Mouse (Mus musculus) thymus, postnatal 36 days (tissue): ENCODE data around the gene Naa30.
"Not testable (repeated sequence)": the region's sequence is repeated elsewhere in the genome, so short reads cannot be mapped to it uniquely, and the experiment has no call there.

Experiments used
- DNase-seq, 2 experiments: peaks; one replicate each; pipeline ENCODE4 v3.0.0; 2022; ENCODE audit warnings: mixed read lengths in 2 of 2

Gene Naa30

DNA sequence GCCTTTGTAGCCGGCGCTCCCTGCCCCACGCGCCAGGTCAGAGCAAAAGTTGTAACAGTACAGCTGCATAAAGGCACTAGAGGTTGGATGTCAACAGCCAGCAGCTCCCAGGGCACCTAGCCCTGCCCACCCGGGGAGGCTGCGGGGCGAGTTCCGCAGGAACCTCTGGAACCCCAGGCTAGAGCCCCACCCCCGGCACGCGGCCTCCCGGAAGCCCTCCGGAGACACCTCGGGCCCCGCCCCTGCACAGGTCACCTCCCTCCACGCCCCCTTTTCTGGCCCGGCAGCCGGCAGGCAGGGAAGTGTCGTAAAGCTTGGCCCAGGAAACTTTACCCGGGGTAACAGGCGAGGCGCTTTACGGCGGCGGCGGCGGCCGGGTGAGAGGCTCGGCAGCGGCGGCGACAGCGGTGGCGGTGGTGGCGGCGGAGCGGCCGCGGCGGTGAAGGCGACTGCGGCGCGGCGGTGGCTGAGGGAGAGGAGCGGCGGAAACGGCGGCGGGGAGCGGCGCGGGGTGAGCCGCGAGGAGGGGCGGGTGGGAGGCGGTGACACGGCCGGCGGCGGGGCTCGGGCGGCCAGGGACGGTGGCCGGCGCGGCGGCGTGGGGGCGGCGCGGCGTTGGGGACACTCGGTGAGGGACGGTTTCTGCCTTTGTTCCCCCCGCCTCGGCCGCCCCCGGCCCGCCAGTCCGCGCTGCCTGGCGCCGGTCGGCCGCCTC lies at the start of gene Naa30:
Gene Naa30, plus strand, starts transcription at position 360 of the 715 bp plus-strand sequence.
- DNase-seq: peak; percentile 99 to 100

DNA sequence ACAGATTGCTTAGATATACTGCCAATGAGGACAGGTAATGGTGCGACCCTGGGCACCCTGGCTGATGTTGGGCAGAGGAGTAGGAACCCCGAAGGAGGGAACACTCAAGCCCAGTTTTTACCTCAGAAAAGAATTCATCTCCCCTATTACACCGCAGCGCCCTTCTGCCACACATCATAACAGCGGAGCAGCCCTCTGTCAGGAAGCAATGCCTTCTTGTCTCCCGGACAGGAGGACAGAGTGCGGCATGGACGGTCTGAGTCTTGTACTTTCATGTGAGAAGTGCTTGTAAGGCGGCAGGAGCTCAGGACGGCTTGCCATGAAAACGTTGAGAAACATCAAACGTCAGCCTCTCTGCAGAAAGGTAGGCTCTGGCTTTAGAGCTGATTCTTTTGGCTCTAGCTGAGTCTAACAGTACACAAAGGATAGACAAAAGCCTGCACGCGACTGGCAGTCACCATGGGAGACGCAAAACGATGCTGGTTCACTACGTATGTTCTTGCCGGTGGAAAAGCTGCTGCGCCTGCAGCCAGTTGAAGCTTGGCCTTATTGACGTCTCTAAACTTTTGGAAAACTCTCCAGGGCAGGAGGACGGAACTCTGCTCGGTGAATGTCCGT lies 44.8 kb upstream of the Naa30 start:
- no peak for DNase-seq

DNA sequence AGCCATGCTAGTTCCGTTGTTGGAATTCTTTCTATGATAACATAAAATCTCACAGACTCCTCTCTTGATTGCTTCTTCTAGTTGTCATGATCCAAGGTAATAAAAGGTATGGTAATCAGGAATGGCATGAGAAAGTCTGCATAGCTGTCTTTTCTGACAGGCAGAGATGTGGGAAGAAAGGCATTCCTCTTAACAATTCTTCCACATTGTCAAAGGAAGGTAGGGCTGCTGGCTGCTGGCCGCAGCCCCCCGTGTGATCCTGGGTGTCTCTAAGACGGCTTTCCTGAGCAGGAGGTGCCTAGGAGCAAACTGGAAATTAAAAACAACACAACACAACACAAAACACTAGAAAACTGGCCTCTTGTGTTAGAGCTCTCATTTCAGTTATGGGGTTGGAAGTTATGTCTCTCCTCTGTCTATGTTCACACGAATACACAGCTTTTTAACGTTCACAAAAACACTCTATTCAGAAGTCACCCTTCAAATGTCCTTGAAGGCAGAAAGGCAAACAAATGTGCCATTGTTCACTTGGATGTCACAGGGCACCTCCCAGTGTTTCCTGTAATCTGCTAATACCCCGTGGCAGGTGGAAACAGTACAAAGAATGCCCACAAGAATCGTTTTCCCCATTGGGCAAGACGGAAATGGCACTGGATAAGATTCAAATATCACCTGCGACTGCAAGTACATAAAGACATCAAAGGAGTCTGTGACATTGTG lies 43.3 kb upstream of the Naa30 start:
- no peak for DNase-seq

DNA sequence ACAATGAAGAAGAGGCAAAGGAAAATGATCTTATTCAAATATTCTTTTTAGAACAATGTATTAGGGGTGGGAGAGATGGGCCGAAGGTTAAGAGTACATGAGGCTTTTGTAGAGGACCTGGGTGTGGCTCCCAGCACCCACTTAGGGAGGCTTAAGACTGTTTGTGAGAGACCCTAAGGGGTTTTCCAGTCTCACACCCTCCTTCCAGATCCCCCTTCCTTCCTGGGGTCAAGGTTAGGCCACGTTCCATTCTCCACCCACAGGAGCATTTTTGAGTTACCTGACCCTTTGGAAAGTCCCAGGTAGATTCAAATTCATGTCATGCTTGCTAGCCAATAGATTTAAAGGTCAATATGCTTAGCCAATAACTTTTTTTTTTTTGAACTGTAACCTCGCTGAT lies 39.6 kb upstream of the Naa30 start:
- DNase-seq: no peak

DNA sequence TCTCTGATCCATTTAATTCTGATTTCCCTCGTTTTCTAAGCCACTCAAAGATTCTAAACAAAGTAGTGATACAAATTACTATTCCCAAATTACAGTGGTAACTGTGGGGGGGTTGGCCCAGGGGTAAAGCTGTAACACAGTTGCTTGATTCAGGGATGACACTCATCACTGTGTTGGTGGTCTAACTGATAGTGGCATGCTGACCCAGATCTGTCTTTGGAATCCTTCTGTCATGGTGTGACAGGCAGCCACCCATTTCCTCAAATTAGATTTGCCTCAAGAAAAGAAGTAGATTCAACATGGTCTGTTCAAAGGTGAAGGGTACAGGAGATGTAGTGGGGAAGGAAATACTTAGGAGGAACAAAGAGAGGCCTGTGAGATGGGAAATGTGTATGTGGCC lies 33.9 kb upstream of the Naa30 start:
- DNase-seq: no peak

DNA sequence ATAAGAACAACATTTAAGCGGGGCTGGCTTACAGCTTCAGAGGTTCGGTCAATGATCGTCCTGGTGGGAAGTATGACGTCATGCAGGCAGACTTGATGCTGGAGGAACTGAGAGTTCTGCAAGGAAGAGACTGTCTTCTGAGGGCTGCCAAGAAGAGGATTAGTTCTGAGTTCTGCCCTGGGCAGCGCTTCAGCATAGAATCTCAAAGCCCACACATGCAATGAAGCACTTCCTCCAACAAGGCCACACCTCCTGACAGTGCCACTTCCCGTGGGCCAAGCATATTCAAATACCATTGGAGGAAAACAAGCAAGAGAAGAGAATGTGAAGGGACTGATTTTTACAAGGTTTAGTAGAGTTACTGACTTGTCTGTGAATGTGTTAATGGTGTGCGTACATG lies 31.3 kb upstream of the Naa30 start:
- no peak for DNase-seq

DNA sequence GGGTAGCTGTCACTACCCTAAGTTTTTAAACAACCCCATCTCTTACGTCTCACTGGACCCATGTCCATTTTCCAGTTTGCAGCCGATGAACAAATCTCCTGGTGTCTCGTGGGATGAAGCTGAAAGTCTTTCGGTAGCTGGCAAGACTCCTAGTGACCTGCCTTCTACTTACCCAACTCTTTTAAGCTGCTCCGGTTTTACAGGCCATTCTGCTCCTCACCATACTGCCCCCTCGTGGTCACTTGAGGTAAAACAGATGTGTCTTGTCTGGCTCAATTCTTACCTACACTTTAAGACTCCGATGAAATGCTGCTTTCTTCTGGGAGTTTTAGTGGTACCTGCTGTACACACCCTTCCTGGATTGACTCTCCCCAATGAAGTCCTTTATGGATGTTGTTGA lies 18.2 kb upstream of the Naa30 start:
- DNase-seq: peak; percentile 58 to 71

DNA sequence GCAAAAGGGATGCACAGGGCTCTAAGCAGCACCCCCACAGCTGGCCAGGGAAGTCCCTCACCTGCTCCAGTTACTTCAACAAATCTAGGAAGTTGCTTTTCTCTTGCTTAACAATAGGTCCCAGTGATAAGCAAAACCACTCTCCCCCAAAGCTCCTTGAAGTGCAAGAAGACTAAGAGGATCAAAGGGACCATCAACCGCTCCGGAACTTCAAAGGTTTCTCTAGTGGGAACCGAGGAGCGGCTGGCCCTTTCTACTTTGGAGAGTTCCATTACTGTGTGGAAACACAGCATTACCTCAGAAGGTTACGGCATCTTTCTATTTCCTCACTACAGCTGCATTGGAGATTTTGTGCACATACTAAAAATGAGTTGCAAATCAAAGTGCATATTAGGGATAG lies 16.5 kb upstream of the Naa30 start:
- peak; percentile 22 to 37 for DNase-seq

DNA sequence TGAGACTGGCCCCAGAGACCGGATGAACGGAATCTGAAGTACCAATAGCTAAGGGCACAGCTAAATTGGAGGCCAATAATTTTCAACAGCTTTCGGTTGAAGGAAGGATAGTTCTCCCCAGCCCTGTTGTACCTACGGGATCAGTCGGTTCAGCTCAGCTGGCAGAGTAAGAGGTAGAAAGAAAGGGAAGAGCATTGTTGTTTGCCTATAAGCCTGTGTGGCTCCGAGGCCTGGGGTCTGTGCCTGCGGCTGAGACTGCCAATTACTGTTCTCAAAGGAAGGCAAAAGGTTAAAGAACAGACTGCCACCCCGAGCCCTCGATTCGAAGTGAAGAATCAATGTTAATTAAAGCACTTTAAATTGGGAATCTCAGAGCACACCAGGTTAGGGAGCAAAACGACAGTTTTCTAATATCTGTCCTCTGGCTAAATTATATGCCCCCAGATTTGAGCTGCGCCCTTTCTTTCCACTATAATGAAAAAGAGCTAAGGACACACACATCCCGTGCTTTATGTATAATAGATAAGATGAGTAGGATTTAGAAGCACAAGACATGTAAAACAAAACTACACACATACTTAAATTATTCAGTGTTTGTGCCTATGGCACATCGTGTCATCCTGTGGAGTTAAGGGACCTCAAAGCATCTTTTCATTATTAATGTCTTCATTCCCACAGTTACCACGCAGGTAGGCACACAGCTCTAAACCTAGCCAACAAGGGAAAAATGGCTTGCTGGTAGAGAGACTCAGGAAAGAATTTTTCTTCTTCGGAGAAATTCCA lies 13.7 kb upstream of the Naa30 start:
- DNase-seq: no peak

DNA sequence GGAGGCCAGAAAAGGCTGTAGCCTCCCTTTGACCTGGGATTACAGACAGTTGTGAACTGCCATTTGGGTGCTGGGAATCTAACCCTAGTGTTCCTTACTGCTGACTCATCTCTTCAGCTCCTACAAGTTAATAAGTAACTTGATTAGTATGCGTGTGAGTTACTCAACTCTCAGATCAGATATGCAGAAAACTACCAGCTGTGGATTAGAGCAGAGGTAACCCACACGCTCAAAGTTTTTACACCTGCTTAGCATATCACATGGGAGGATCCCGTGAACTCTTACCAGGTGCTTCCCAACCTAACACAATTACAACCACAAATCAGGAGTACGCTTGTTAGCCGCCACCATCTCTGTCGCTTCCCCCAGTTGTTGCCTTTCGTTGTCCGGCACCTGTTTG lies 740 bp upstream of the Naa30 start:
- no peak for DNase-seq

DNA sequence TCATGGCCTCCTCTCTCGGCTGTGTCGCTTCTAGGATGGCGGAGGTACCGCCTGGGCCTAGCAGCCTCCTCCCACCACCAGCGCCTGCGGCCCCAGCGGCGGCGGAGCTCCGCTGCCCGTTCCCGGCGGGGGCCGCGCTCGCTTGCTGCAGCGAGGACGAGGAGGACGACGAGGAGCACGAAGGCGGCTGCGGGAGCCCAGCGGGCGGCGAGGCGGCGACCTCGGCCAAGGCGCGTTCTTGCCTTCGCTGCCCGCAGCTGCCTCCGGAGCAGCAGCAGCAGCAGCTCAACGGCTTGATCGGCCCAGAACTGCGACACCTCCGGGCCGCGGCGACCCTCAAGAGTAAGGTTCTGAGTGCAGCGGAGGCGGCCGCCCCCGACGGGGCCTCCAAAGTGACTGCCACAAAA lies 559 bp downstream of the Naa30 start:
- peak; percentile 65 to 74 for DNase-seq

DNA sequence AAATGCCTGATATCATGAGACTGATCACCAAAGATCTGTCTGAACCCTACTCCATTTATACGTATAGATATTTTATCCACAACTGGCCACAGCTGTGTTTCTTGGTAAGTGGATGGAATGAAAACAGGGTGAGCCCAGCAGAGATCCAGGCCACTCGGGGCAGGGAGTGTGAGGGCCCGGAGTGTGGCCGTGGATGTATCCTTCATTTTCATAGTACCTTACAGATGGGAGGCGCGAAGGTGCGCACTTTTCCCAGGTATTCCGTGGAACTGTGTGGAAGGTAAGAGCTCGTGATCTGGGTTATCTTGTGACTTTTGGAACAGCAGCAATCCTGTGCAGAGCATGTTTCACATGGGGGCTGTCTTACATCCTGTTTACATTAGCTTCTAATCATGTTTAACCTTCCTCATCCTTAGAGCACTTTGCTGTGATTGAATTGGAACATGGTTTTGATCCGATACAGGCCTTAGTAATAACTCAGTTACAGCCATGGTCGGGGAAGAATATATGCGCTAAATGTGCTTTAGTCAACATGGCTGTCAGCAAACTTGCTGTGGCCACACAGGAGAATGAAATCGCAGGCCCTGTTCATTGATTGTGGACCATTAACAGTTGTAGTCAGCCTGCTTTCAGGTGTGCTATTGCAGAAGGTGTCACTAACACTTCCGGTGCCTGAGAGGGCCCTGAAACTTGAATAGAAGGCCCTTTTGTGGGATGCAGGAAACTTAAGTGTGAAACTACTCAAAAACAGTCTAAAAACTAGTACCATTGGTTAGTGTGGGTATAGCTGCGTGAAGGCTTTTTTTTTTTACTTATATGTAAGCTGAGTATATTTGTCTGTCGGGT lies 1.5 kb downstream of the Naa30 start:
- peak in 1 of 2 experiments; percentile 13 for DNase-seq

DNA sequence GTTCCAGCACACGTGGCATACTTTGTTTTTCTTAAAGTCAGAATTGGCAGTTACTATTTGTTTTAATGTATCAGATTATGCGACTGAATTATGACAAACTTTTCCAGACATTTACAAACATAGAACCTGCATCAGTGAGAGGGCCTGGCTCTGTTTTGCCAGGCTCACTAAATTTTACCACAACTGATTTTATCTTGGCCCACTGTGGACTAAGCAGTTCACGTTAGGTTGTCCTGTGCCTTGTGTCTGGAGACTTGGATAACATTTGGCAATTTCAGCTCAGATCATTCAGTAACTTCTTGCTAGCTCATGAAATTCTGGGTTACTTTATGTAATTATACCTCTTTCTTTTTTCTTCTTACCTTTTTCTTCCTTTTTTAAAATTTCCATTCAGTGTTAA lies 7.7 kb downstream of the Naa30 start:
- DNase-seq: no peak

DNA sequence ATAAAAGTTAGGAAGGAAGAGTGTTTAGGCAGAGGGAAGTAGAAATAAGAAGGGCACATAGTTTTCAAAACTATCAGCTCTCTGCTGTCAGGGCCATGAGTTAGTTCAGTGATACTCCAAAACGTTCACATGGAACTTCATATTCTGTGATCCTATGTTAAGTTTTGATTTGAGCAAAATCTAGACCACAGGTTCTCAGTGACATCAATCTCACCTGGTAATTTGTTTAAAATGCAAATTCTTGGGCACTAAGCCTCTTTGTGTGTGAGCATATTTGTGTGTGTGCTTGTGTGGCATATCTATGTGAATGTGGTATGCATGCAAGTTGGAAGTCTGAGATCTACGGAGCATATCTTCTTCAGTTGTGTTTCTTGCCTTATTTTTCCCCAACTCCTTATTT lies 14.2 kb downstream of the Naa30 start:
- no peak for DNase-seq

DNA sequence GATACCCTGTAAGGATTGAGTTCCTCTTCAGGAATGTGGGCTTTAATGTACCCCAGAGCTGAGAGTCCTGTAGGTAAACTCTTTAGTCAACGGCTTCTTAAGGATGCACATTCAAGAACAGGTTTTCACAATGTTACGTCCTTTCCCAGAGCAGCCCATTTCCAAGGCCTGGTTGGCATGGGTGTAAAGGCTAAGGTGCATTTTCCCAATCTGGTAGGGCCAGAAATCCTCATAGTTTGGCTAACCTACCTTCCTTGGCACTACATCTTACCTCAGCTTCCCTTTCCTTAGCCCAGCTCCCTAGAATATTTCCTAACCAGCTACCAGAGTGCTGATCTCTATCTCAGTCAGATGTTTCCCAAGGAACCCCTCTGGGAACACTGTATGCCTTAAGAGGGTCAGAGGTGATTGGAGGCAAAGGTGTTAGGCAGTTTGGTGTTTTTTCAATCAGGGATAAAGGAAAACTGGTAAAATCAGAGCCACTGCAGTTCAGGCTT lies 25.1 kb downstream of the Naa30 start:
- no peak for DNase-seq

DNA sequence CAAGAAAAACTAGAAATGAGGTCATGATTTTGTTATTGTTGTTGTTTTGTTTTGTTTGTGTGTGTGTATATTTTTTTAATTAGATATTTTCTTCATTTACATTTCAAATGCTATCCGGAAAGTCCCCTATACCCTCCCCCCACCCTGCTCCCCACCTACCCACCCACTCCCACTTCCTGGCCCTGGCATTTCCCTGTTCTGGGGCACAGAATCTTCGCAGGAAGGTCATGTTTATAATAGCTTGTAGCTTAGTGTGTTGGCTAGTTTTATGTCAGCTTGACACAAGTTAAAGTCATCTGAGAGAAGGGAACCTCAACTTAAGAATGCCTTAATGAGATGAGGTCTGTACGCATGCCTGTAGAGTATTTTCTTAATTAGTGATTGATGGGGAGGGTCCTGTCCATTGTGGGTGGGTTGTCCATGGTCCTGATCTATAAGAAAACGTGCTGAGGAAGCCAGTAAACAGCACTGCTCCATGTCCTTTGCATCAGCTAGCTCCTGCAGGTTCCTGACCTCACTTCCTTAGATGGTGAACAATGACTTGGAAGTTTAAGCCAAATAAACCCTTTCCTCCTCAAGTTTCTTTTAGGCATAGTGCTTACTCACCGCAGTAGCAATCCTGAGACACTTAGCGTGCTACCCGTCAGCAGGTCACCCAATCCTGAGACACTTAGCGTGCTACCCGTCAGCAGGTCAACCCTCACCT lies 29.2 kb downstream of the Naa30 start:
- DNase-seq: no peak

DNA sequence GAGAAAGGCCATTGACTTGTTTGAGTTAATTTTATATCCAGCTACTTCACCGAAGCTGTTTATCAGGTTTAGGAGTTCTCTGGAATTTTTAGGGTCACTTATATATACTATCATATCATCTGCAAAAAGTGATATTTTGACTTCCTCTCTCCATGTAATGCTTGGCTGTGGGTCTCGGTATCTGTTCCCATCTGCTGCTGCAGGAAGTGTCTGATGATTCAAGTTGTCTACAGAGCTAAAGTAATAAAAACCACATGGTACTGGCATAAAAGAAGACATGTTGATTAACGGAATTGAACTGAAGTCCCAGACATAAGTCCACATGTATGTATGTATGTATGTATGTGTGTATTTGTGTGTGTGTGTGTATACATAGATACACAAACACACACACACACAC lies 38.2 kb downstream of the Naa30 start:
- not testable (repeated sequence) for DNase-seq

DNA sequence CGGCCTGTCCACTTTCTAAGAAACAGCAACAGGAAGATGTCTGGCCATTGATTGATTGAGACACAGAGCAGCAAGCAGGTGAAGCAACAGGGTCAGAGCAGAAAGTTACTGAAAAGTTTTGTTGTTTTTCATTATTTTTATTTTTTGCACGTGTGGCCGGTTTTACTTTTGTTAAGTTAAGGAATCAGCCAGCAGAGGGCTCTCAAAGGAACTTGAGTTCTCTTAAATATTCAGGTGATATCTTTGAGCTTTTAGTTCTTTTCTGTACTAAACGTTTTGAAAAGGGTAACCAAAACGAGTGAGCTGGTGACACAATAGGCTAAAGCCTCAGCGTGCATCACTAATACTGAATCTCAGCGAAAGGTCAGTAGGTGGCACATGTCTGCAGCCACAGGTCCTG lies 46.7 kb downstream of the Naa30 start:
- DNase-seq: peak in 1 of 2 experiments; percentile 8

DNA sequence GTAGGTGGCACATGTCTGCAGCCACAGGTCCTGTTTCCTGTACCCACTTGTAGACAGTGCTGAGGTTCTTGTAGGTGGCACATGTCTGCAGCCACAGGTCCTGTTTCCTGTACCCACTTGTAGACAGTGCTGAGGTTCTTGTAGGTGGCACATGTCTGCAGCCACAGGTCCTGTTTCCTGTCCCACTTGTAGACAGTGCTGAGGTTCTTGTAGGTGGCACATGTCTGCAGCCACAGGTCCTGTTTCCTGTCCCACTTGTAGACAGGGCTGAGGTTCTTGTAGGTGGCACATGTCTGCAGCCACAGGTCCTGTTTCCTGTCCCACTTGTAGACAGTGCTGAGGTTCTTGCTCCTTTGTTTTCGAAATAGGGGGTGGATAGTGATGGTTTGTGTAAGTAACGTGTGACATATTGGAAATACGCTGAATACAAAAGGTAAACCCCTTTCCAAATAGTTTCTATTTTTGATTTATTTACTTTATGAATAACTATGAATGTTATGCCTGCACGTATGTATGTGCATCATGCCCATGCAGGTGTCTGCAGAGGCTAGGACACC lies 47.5 kb downstream of the Naa30 start:
- DNase-seq: peak; percentile 27 to 56

DNA sequence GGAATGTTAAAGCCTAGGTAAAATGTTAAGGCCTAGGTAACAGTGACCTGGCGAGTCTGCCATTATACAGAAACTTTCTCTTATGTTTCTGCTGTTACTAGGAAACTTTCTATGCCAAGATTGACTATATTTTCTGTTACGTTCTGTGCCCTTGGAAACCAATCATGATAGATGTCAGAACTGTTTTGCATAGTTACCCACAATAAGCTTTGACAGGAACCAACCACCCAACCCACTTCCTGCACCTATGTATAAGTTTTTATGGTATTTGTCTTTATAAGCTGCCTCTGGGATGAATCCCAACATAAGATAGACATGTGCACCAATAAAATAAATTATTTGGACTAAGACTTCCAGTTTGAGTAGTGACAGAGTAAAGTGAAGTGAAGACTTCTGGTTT lies 49.7 kb downstream of the Naa30 start:
- DNase-seq: no peak

DNA sequence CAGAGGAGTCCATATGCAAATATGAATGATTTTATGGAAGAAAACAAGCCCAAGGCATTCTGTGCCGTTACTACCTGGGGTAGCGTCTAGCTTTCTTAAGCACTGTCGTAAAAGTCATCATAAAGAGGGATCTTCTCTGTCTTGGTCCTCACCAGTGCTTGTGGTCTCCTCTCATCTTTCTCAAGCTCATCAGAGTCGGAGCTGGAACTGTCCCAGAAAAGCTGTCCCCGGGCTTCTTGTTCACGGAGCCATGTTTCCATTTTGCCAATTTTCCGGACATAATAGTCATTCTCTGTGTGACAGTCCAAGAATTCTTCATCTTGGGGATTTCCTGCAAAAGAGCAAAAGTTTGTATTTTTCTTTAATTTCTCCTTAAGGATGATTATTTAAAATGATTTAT lies 54.4 kb downstream of the Naa30 start:
- DNase-seq: no peak
